Mouse (Mus musculus) CH12.LX (cell line): ENCODE results near the gene Gdf10.

ENCODE experiments used
- KAT2A ChIP-seq: IDR thresholded peaks from 2 replicates; pipeline ENCODE4 v1.6.1; 2012; ENCODE audit warnings: low read length, improper control_type of control experiment, inconsistent platforms; ENCODE audit not compliant: insufficient replicate concordance
- POLR2A ChIP-seq: IDR thresholded peaks from 2 replicates; pipeline ENCODE4 v1.6.1; 2011; ENCODE audit warnings: low read depth, mild to moderate bottlenecking, improper control_type of control experiment, low read length
- TCF12 ChIP-seq: IDR thresholded peaks from 2 replicates; pipeline ENCODE4 v1.6.1; 2014; ENCODE audit warnings: low read depth, mild to moderate bottlenecking, inconsistent platforms, low read length, improper control_type of control experiment

- TF ChIP-seq POLR2A, result no peak
- no peak for TF ChIP-seq KAT2A
- TF ChIP-seq TCF12, result no peak
These were observed 51.4 kb downstream of the Gdf10 start for GRCm38 (mm10) chr14:33974752-33975151.
